Mouse (Mus musculus): Measurements from ENCODE around the gene Gpr101.

Gpr101 gene

GRCm38 (mm10) chrX:57503634-57504033 lies at the start of gene Gpr101:
Gene Gpr101 (minus strand): TSS chrX:57503757.
- peak; percentile 15 to 16 for DNase-seq

GRCm38 (mm10) chrX:57521117-57522095 lies 17.8 kb upstream of the Gpr101 start:
- peak; percentile 15 to 21 for DNase-seq

- no peak for DNase-seq
Measured at GRCm38 (mm10) chrX:57506247-57506646, 2.7 kb upstream of the Gpr101 start.

Data from cerebellum, postnatal 14 days (tissue).